In genomic region chr12:91684101-91684839, GRCm38 (mm10) we compare ENCODE assay signal across 9 mouse cellular contexts.
A peak's percentile ranks its signal among the peaks of the same experiment; 100 is the strongest.
DNase-seq lines count a peak whose midpoint lies in the region; ATAC-seq lines count a peak whose summit lies in the region.
"Had no signal": no experiment of that assay in that cellular context is flagged by ENCODE, and none has a peak within 500 bp of the region (broad histone marks: within the 10 kb centered on the region; RNA-seq: fewer than 3 reads in every experiment).

No protein-coding gene starts in this region.

- ATAC-seq in heart, embryonic 16.5 days (replicated peaks; ENCODE audit: extremely low read depth, insufficient read depth, low FRiP score): peak; percentile 62
- ATAC-seq in forebrain, embryonic 16.5 days: peak; percentile 75
- ATAC-seq in limb, embryonic 15.5 days (ENCODE audit: insufficient number of reproducible peaks, low FRiP score, low TSS enrichment, low read depth): no peak
- ATAC-seq: Patski had no signal

- H3K9me3 ChIP-seq in heart, embryonic 16.5 days (replicated peaks; ENCODE audit: control insufficient read depth, low read length): no peaks in the 10 kb centered on the region
- no peaks in the 10 kb centered on the region for H3K9me3 ChIP-seq in forebrain, embryonic 16.5 days (ENCODE audit: control insufficient read depth, low read length)
- no peaks in the 10 kb centered on the region for H3K9me3 ChIP-seq in limb, embryonic 15.5 days

- H3K27me3 ChIP-seq in heart, embryonic 16.5 days (ENCODE audit: control insufficient read depth, insufficient read depth, low read length): no peaks in the 10 kb centered on the region
- H3K27me3 ChIP-seq in forebrain, embryonic 16.5 days (replicated peaks; ENCODE audit: control insufficient read depth, insufficient read depth, low read length): no peaks in the 10 kb centered on the region
- no peaks in the 10 kb centered on the region for H3K27me3 ChIP-seq in limb, embryonic 15.5 days
- H3K27me3 ChIP-seq: Patski had no signal

- H3K36me3 ChIP-seq in heart, embryonic 16.5 days (ENCODE audit: control insufficient read depth, insufficient read depth): no peaks in the 10 kb centered on the region
- H3K36me3 ChIP-seq in forebrain, embryonic 16.5 days (ENCODE audit: control insufficient read depth, insufficient read depth): no peaks in the 10 kb centered on the region
- no peaks in the 10 kb centered on the region for H3K36me3 ChIP-seq in limb, embryonic 15.5 days

- no peak for DNase-seq in heart, adult 8-10 months (ENCODE audit: low spot score)
- DNase-seq in cerebellum, adult 11 months: peak; percentile 5
- DNase-seq in naive thymus-derived CD4-positive, alpha-beta T cell, adult 2 months (ENCODE audit: low read depth): peak; percentile 51
- no peak for DNase-seq in adrenal gland, postnatal 4 days (ENCODE audit: low spot score in 2 of 2)
- no peak for DNase-seq in frontal cortex, postnatal 14 days (ENCODE audit: low spot score in 2 of 2)

- peaks cover 25% of the 10 kb centered on the region for H3K4me1 ChIP-seq in heart, embryonic 16.5 days (ENCODE audit: control insufficient read depth, insufficient read depth, low read length)
- peaks cover 41% of the 10 kb centered on the region for H3K4me1 ChIP-seq in forebrain, embryonic 16.5 days (replicated peaks; ENCODE audit: control insufficient read depth, insufficient read depth, low read length)
- peaks cover 34% of the 10 kb centered on the region for H3K4me1 ChIP-seq in limb, embryonic 15.5 days

- H3K9ac ChIP-seq in heart, embryonic 16.5 days (ENCODE audit: low read length): no peak overlapping the region
- no peak overlapping the region for H3K9ac ChIP-seq in forebrain, embryonic 16.5 days (replicated peaks; ENCODE audit: low read depth, low read length)
- H3K9ac ChIP-seq in limb, embryonic 15.5 days: no peak overlapping the region

- WGBS in heart, embryonic 16.5 days: 8% methylated on average over 15 of the region's 15 CpGs
- WGBS in forebrain, embryonic 16.5 days: 6% methylated on average over 15 of the region's 15 CpGs
- WGBS in limb, embryonic 15.5 days: 22% methylated on average over 15 of the region's 15 CpGs

- H3K27ac ChIP-seq in heart, embryonic 16.5 days (ENCODE audit: low read length): no peak overlapping the region
- H3K27ac ChIP-seq in forebrain, embryonic 16.5 days (ENCODE audit: low read length): peak overlapping the region; percentile 54
- peak overlapping the region; percentile 35; the same call in 1 of the 2 replicates for H3K27ac ChIP-seq in limb, embryonic 15.5 days

- H3K4me3 ChIP-seq in heart, embryonic 16.5 days (ENCODE audit: low read length): peak overlapping the region; percentile 28
- peak overlapping the region; percentile 13 for H3K4me3 ChIP-seq in forebrain, embryonic 16.5 days (replicated peaks; ENCODE audit: low read length)
- peak overlapping the region; percentile 14 for H3K4me3 ChIP-seq in limb, embryonic 15.5 days

- H3K4me2 ChIP-seq in heart, embryonic 16.5 days (ENCODE audit: low read depth, low read length): peak overlapping the region; percentile 57
- peak overlapping the region; percentile 46 for H3K4me2 ChIP-seq in forebrain, embryonic 16.5 days (ENCODE audit: low read length)
- peak overlapping the region; percentile 33 for H3K4me2 ChIP-seq in limb, embryonic 15.5 days

Comparison
In these comparisons a context has a peak if more than half of its experiments do, and no peak if none do; other contexts are left out.
1. DNase-seq: peak in cerebellum, adult 11 months (single experiment) and naive thymus-derived CD4-positive, alpha-beta T cell, adult 2 months (single experiment); none in heart, adult 8-10 months (single experiment), adrenal gland, postnatal 4 days (0 of 2) and frontal cortex, postnatal 14 days (0 of 2).
2. Peak in every context shown above with its lines, with median percentiles within 50 percentile points of each other: H3K4me2 ChIP-seq and H3K4me3 ChIP-seq.